Mouse (Mus musculus) forebrain, postnatal 0 days (tissue): ENCODE results near the gene Engase. TPM values are rescaled to one million over a fixed set of nuclear protein-coding genes. Genes with fewer than 3 reads are reported as not detected.

ENCODE experiments used
- ATAC-seq: fragments of 200-750 bp; cut with Nextera tagmentation; 2 replicates; pipeline ENCODE4 v1.8.0; 2017; ENCODE audit warnings: mild to moderate bottlenecking, moderate library complexity
- DNase-seq: peaks from one replicate; pipeline ENCODE4 v3.0.0-alpha.2; 2015
- H3K27ac ChIP-seq: fragments of 300-500 bp; sonication (generic); 2 replicates; pipeline ENCODE4 v1.5.1; 2014; ENCODE audit warnings: low read depth, mild to moderate bottlenecking, antibody characterized with exemption, low read length, moderate library complexity, mixed read lengths
- H3K27me3 ChIP-seq: fragments of 300-500 bp; sonication (generic); 2 replicates; pipeline ENCODE4 v1.6.1; 2014; ENCODE audit warnings: mild to moderate bottlenecking, low read length, mixed read lengths; ENCODE audit not compliant: insufficient read depth
- H3K36me3 ChIP-seq: fragments of 300-500 bp; sonication (generic); 2 replicates; pipeline ENCODE4 v1.6.1; 2014; ENCODE audit warnings: mild to moderate bottlenecking, moderate library complexity; ENCODE audit not compliant: insufficient read depth
- H3K4me1 ChIP-seq: fragments of 300-500 bp; sonication (generic); 2 replicates; pipeline ENCODE4 v1.6.1; 2014; ENCODE audit warnings: antibody characterized with exemption; ENCODE audit not compliant: insufficient read depth
- H3K4me2 ChIP-seq: fragments of 300-500 bp; sonication (generic); 2 replicates; pipeline ENCODE4 v1.6.1; 2014; ENCODE audit warnings: low read depth, mild to moderate bottlenecking, moderate library complexity
- H3K4me3 ChIP-seq: fragments of 300-500 bp; sonication (generic); 2 replicates; pipeline ENCODE4 v1.5.1; 2014; ENCODE audit warnings: low read depth, low read length, mixed read lengths
- H3K9ac ChIP-seq: fragments of 300-500 bp; sonication (generic); 2 replicates; pipeline ENCODE4 v1.6.1; 2014; ENCODE audit warnings: mild to moderate bottlenecking
- H3K9me3 ChIP-seq: fragments of 300-500 bp; sonication (generic); 2 replicates; pipeline ENCODE4 v1.6.1; 2016; ENCODE audit warnings: low read length
- CTCF ChIP-seq: sonication (generic); IDR thresholded peaks from 2 replicates; pipeline ENCODE4 v1.5.1; 2016; ENCODE audit warnings: antibody characterized with exemption, control low read depth, low read depth
- WGBS: fragments of 180-500 bp; shearing (Covaris S2); extraction: QIAGEN DNeasy Blood & Tissue Kit; methylation state at CpG from one replicate; pipeline ENCODE4 v1.1.7; 2014; 5-methylcytosine and 5-hydroxymethylcytosine counted together
- polyA plus RNA-seq: library from polyadenylated mRNA; unstranded; fragments of >200 nt; fragmentation: Nextera tagmentation; extraction: Ambion mirVana; gene quantifications from 2 replicates; pipeline ENCODE4 v1.2.1, GENCODE M21; 2015
- total RNA-seq: library from RNA; depleted of rRNA; stranded (reverse); fragments of >200 nt; gene quantifications from 2 replicates; pipeline ENCODE4 v1.2.3, GENCODE M21; 2014

Gene Engase
- total and polyA plus RNA-seq, 2 experiments from 2014 or later = 5.7 to 8.1 TPM

DNA sequence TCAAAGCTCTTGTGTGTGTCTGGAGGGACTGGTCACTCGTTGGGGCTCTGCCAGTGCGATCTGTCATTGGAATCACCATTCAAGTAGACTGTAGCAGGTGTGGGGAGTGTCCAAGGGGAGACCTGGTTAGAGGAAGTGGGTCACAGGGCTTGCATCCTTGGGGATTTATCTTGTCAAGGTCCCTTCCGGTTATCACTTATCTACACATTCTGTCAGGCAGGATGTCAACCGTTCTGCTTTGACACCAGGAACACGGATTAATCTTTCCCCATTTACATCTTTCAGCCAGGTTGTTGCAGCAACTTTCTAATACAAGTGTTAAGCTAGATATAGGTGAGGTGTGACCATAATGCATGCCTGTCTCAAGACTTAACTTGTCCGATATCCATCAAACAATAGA lies 20.8 kb upstream of the Engase start:
- no peak for TF ChIP-seq CTCF
- Histone ChIP-seq H3K9ac (no peak overlapping the region), H3K4me3 (no peak overlapping the region), H3K36me3 (no peaks in the 10 kb centered on the region), H3K9me3 (no peaks in the 10 kb centered on the region), H3K4me2 (no peak overlapping the region), H3K27ac (no peak overlapping the region), H3K4me1 (no peaks in the 10 kb centered on the region), H3K27me3 (no peaks in the 10 kb centered on the region)
- ATAC-seq = no peak
- 88% methylated on average over 6 of the region's 6 CpGs for WGBS
- no peak for DNase-seq

DNA sequence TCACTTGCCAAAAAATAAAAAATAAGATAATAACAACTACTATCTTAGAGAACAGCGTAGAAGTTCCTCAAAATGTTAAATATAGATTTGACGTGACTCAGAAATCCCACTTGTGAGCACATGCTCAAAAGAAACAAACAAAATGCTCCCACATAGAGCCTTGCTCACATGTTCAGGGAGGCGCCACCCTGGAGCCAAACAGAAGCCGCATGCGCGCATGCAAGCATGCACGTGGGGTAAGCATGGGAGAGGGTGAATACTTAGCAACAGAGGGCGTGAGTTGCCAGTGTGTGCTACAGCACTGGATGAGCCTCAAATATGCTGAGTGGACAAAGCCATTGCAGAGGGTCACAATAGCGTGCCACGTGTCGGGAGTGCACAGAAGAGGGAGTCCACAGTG lies 19.7 kb upstream of the Engase start:
- no peak overlapping the region for H3K9ac ChIP-seq
- no peak overlapping the region for H3K4me2 ChIP-seq
- DNase-seq (no peak), ATAC-seq (peak; percentile 62; the same call in 1 of the 2 replicates)
- no peaks in the 10 kb centered on the region for H3K36me3 ChIP-seq
- H3K4me3 ChIP-seq = no peak overlapping the region
- TF ChIP-seq CTCF = no peak
- WGBS = 64% methylated on average over 11 of the region's 11 CpGs
- no peaks in the 10 kb centered on the region for H3K27me3 ChIP-seq
- no peaks in the 10 kb centered on the region for H3K4me1 ChIP-seq
- no peak overlapping the region for H3K27ac ChIP-seq
- H3K9me3 ChIP-seq = no peaks in the 10 kb centered on the region

DNA sequence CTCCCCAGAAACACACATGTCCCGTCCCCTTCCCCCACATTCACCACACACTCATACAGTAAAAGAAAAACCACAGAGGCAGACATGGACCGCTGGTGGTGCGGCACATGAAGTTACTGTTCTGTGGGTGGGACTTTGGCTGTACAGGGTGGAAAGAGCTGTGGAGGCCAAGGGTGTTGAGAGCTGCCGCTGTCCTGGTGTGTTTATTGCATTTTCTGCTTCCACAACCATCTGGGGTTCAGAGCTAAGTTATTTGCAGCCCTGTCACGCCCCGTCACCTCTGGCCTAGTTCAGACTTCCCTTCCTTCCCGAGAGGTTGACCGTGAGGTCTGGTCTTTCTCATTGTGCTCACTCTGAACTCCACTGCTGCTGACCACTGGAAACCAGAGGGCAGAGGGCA lies 17.6 kb upstream of the Engase start:
- DNase-seq = no peak
- H3K4me3 ChIP-seq = no peak overlapping the region

DNA sequence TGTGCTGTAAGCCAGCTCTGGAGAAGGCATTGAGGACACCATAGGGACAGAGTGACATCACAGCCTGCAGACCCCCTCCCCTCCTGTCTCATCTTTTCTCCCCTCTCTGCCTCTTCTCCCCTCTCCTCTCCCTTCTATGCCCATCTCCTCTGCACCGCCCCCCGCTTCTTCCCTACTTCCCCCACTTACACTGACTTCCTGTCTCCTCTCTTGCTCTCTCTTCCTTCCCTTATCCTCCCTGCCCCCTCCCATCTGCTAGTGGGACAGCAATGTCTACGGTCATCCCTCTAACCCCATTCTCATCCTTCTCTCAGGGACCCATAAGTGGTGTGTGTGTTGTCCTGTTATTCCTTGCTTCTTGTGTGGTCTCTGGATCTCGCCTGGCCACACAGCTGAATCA lies 17.1 kb upstream of the Engase start:
- H3K4me2 ChIP-seq = no peak overlapping the region
- 76% methylated on average over 4 of the region's 4 CpGs for WGBS
- no peaks in the 10 kb centered on the region for H3K36me3 ChIP-seq
- H3K27ac ChIP-seq = no peak overlapping the region
- no peaks in the 10 kb centered on the region for H3K9me3 ChIP-seq
- ATAC-seq = no peak
- no peak for DNase-seq
- TF ChIP-seq CTCF = no peak
- H3K4me3 ChIP-seq = no peak overlapping the region
- H3K9ac ChIP-seq = no peak overlapping the region
- no peaks in the 10 kb centered on the region for H3K4me1 ChIP-seq
- no peaks in the 10 kb centered on the region for H3K27me3 ChIP-seq

More for the DNA sequence above, 17.6 kb upstream of the Engase start:
- H3K27ac ChIP-seq = no peak overlapping the region
- H3K36me3 ChIP-seq = no peaks in the 10 kb centered on the region
- 73% methylated on average over 8 of the region's 8 CpGs for WGBS
- no peak overlapping the region for H3K9ac ChIP-seq
- no peak for ATAC-seq
- H3K4me2 ChIP-seq = no peak overlapping the region
- no peaks in the 10 kb centered on the region for H3K27me3 ChIP-seq
- no peaks in the 10 kb centered on the region for H3K4me1 ChIP-seq
- no peak for TF ChIP-seq CTCF
- H3K9me3 ChIP-seq = no peaks in the 10 kb centered on the region

DNA sequence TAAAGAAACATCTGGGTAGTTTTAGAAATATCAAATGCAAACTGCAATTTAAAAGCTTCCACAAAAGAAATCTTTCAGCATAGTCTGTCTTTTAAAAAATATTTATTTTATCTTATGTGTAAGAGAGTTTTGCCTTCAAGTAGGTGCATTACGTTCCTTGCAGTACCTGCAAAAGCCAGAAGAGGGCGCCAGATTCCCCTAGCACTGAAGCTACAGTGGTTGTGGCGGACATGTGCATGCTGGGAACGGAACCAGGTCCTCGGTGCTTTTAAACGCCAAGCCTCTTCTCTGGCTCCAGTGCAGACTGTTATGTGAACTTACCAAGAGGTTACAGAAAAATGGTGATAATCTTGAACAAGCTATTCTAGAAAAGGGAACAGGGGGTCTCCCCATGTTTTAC lies 16.3 kb upstream of the Engase start:
- Histone ChIP-seq H3K9ac (no peak overlapping the region), H3K4me3 (no peak overlapping the region), H3K27ac (no peak overlapping the region), H3K9me3 (no peaks in the 10 kb centered on the region), H3K36me3 (no peaks in the 10 kb centered on the region), H3K27me3 (no peaks in the 10 kb centered on the region), H3K4me2 (no peak overlapping the region), H3K4me1 (no peaks in the 10 kb centered on the region)
- ATAC-seq (no peak), DNase-seq (no peak)
- peak; percentile 63 for TF ChIP-seq CTCF
- WGBS = 57% methylated on average over 6 of the region's 6 CpGs

DNA sequence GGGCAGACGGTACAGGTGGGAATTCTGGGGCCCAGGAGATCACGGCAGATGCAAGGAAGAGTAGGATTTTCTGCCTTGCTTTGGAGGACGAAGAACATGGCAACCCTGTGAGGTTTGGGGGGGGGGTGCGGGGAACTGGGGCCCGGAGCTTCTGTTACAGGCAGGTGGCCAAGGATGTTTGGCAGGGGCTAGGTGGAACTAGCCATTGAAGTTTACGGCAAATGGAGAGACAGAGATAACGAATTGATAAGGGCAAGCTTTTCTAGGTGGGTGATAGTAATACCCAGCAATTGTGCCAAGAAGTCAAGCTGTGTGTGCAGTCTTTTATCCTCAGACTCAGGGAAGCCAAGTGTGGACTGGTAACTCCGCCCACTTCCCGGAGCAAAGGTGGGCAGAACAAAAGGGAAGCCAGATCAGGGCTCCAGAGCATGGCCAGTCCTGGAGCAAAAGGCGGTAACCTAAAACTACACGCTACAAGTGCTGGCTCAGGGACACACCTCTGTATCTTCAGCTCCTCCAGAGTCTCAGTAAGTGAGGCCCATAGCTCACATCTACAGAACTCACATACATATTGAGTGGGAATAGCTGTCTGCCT lies 9.1 kb upstream of the Engase start:
- H3K4me2 ChIP-seq = no peak overlapping the region
- H3K27ac ChIP-seq = no peak overlapping the region
- H3K9ac ChIP-seq = no peak overlapping the region
- ATAC-seq = no peak
- DNase-seq = no peak
- no peak overlapping the region for H3K4me3 ChIP-seq
- 43% methylated on average over 11 of the region's 11 CpGs for WGBS
- no peak for TF ChIP-seq CTCF
- no peaks in the 10 kb centered on the region for H3K4me1 ChIP-seq
- no peaks in the 10 kb centered on the region for H3K27me3 ChIP-seq
- H3K9me3 ChIP-seq = no peaks in the 10 kb centered on the region
- no peaks in the 10 kb centered on the region for H3K36me3 ChIP-seq

DNA sequence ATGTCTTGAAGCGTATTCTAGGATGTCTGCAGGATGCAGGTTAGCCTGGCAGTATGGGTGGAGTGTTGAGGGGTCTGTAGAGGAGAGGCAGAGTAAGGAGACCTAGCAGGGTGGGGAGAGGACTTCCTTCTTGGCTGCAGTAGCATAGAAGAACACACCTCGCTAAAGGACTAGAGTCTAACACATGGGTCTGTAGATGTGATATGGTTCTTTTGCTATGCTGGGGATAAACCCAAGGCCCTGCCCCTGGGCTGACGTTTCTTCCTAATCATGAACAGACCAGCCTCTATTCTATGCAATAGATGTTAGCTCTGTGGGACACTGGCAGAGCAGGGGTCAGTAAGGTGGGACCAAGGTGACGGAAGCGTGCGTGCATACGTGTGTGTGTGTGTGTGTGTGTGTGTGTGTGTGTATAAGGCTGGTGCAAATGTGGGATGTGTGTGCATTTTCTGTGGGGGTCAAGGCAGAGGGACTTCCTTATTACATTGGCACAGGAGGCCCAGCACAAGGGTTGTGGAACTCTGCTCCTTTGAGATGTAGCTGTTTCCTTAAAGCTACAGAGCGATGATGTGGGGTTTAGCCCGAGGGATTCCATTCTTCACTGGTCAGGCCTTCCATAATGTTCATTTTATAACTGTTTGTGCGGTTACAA lies 7.0 kb upstream of the Engase start:
- ATAC-seq (no peak), DNase-seq (no peak)
- Histone ChIP-seq H3K4me3 (no peak overlapping the region), H3K4me1 (no peaks in the 10 kb centered on the region), H3K9me3 (no peaks in the 10 kb centered on the region), H3K27ac (no peak overlapping the region), H3K4me2 (no peak overlapping the region), H3K36me3 (no peaks in the 10 kb centered on the region), H3K27me3 (no peaks in the 10 kb centered on the region), H3K9ac (no peak overlapping the region)
- no peak for TF ChIP-seq CTCF
- 84% methylated on average over 10 of the region's 10 CpGs for WGBS
